Mouse (Mus musculus): ENCODE results near the gene Sema6d.

Sema6d gene

DNA sequence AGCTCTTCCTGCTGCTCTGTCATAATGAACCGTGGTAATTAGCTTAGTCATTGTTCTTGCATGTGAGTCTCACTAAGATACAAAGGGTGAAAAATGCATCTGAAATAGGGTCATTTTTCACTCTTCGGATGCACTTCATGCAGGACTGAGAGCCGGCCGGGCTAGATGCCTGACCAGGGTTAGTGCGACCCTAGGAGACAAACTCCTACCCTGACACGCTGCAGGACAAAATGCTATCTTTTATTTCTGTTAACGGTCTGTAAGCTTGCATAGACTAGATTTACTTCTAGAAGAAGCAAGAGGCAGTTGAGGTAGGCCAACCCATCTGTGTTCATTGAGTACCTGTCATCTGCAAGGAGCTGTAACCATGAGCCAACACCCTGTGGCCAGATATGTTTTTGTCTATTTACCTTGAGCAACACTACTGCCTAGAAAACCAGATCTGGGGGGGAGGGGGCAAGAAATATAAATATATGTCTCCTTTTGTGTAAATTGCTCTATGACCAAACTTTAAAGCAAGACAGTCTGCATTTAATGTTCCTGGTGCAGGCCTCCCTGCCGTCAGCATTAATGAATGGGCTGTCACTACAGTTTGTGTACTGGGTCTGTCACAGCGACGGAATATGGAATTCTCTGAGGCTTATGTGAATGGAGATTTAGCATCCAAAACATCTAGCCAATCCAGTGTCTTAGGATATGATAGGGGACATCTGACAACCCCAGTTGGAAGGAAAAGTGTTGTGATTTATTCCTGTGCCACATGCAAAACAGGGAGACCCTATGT, 523.1 kb downstream of the Sema6d start:
- no peak for DNase-seq (ENCODE audit: extremely low spot score)

DNA sequence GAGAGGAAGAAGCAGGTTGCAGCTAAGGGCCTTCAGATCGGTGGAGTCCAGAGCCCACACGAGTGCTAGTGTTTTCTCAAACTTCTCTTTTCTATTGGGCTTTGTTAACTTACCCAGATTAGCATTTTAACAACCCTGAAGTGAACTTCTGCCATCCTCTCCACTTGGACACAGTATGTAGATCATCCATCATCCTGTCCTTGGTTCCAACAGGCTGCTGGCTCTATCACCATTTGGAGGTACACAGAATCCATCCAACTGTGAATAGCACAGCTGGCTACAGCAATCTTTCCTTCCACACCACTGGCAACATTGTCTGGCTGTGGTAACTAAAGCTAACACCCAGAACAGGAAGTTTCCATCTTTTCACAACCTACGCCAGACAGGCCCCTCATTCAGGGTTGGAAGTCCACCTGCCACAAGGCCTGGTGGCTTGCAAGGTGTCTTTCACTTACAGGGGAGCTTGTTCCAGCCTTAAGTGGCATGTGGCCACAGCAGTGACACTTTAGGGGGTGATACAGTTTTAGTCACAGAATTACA, 524.0 kb downstream of the Sema6d start:
- DNase-seq (ENCODE audit: extremely low spot score), result no peak

DNA sequence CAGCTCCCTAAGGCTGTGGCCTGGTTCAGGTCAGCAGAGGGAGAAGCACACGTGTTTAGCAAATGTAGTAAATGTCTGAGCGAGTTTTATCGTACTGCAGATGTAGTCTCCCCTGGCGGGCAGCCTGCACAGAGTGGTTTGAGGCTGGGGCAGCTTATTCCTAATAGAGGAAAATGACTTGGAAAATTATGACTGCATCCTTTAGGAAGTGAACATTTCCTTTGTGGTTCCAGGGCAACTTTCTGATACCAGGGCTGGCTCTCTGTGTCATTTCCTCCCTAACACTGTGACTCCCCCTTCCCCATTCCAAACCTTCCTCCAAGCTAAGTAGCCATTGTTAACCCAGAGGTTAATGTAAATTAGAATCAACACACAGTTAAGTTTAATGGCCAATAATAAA, 527.0 kb downstream of the Sema6d start:
- DNase-seq (ENCODE audit: extremely low spot score), result no peak

GRCm38 (mm10) chr2:124617440-124617839, 527.7 kb downstream of the Sema6d start:
- DNase-seq (ENCODE audit: extremely low spot score), result no peak

GRCm38 (mm10) chr2:124618091-124618490, 528.3 kb downstream of the Sema6d start:
- DNase-seq (ENCODE audit: extremely low spot score), result no peak

DNA sequence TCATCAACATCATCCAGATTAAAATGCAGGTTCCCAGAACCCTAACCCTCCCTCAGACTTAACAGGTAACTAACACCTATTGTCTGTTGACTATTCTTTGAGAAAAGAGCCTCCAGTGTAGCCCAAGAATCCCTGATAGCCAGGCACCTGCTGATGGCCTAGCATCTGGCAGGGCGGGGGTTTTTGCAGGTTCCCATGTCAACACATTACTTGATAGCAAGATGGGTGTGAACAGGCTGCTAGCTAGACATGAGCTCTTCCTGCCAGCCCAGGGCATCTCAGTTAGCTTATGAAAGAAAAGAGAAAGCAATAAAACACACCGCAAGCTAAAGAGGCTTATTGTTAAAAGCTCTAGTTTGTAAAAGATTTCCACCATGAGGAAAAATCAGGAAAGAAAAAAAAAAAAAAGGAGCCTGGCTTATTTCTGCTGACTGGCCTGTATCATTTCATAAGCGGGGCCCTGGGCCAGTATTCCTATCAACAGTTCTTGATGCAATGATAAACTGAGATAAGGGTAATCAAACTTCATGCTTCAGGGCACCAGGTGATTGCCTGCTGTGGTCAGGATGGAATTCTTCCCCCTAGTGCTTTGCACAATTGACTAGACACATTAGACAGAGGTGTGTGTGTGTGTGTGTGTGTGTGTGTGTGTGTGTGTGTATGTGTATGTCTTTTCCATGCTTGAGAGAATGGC, 528.9 kb downstream of the Sema6d start:
- DNase-seq (ENCODE audit: extremely low spot score), result no peak

GRCm38 (mm10) chr2:124620470-124620869, 530.7 kb downstream of the Sema6d start:
- no peak for DNase-seq (ENCODE audit: extremely low spot score)

- no peak for DNase-seq (ENCODE audit: extremely low spot score)
These were observed 532.3 kb downstream of the Sema6d start for GRCm38 (mm10) chr2:124621972-124622621.

DNA sequence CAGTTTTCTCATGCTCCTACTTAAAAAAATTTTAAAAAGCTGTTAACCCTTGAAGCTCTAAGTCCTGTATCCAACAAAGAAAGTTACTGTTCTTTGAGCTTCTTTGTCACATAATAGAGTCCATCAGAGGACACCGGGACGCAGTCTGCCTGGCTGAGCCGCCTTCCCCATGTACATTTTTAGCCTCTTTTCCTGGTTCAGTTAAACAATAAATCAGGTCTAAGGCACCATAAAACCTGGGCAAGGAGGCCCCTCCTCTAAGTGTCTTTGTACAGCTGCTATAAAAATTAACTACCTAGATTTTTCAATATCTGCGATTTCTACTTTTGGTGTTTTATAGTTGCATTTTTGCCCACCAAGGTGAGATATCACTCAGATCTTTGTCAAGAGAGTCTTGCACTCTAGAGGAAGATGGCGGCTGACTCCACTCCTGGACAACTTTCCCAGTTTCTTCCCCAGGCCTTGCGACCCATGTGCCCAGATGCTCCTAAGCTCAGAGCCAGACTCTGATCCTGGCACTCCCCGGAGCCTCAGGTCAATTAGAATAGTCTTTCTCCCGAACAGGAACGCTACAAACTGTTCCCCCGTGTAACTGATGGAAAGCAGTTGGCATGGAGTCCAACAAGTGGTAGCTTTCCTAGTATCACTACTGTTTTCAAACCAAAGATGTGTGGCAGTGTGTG, 534.6 kb downstream of the Sema6d start:
- no peak for DNase-seq (ENCODE audit: extremely low spot score)

DNA sequence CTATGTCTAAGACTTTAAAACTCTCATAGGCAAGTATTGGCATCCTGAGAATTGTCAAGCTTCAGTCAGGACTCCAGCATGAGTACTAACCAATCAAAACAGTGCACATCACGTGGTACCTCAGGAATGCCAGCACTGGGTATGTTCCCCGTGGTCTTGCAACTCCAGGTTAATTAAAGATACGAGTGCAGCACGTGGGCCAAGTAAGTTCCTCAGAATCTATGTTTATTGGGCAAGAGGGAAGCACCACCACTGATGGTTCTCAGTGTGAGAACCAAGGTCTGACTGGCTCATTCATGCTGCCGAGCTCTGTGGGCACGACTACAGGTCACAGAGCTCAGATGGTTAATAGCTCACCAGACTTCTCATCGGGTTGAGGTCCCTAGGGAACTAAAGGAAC, 536.7 kb downstream of the Sema6d start:
- DNase-seq (ENCODE audit: extremely low spot score), result no peak

DNA sequence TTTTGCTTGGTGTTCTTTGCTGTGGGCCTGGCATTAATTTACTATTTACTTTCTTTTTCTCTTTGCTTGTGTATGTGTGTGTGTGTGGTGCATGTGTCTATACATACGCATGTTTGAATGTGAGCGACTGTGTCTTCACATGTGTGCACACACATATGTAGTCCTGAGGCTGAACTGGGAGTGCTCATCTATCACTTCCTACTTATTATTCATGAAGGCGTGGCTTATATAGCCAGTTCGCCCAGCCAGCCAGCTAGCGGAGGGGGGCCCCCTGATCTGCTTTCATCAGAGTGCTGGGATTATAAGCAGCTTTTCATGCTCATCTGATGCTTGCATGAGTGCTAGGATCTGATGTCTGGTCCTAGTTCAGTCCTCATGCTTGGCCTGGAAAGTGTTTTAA, 537.9 kb downstream of the Sema6d start:
- DNase-seq (ENCODE audit: extremely low spot score), result no peak

- no peak for DNase-seq (ENCODE audit: extremely low spot score)
These were observed 538.9 kb downstream of the Sema6d start for GRCm38 (mm10) chr2:124628701-124629100.

- DNase-seq (ENCODE audit: extremely low spot score), result no peak
These were observed 544.7 kb downstream of the Sema6d start for GRCm38 (mm10) chr2:124634400-124634998.

GRCm38 (mm10) chr2:124635271-124635865, 545.6 kb downstream of the Sema6d start:
- DNase-seq (ENCODE audit: extremely low spot score), result no peak

DNA sequence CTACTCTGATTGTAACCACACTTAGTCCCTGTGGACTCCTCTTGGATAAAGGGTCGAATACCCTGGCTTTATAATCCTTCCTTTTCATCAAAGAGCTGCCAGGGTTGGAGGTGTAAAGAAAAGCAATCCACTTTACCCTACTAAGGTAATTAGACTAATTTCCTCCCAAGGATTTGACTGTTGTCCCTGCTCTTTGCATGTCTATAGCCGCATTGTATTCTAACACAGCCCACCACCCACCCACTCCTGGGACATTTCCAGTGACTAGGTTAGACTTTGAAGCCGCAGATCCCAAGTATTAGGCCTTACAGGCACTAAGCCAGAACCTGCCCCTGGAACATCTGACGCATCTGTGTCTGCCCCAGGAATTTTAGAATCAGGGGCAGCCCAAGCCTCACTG, 547.3 kb downstream of the Sema6d start:
- DNase-seq (ENCODE audit: extremely low spot score), result no peak

GRCm38 (mm10) chr2:124639221-124639963, 549.6 kb downstream of the Sema6d start:
- DNase-seq (ENCODE audit: extremely low spot score), result no peak

DNA sequence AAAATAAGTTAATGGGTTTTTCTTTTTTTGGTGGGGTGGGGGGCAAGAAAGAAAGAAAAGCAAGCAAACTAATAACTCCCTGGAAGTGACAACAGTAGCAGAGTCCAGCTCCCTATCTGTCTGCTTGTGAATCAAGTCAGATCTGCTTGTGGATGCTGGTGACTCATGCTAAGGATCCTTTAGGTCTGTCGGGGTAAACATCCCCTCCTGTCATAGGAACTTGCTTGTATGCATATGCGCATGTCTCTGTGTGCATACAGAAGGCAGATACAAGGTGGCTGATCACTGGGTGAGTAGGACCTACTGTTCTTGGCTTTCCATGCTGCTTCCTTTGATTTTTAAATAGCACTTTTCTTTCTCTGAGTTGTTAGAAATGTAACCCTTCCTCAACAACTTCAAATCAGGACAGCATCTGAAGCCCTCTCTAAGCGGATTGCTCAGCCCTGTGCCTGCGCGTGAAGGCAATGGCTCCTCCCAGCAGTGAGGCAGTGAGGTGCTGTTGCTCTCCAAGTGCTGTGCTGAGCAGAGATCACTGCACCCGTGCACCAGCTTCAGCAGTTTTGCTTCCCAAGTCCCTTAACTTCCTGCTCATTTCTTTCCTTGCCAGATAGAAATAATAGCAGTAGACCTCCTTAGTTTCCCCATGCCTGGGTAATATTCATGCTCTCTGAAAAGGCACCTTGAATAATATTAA, 550.9 kb downstream of the Sema6d start:
- no peak for DNase-seq (ENCODE audit: extremely low spot score)

DNA sequence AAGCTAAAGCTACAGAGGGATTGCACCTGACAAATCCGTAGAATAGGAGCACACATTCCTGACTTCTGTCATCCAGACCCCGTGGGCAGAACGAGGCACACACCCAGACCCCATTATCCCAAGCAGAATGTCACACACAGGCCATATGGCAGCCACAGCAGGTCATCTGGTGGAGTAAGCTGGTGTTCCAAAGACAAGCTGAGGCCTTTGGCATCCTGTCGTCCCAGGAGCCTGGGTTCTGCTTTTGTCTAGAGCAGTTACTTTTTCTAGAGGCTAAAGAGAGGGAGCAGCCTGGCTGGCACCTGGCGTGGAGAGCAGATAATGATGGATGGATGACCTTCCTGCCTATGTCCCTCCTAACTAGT, 551.4 kb downstream of the Sema6d start:
- no peak for DNase-seq (ENCODE audit: extremely low spot score)

- no peak for DNase-seq (ENCODE audit: extremely low spot score)
These were observed 552.4 kb downstream of the Sema6d start for GRCm38 (mm10) chr2:124642131-124642530.

- DNase-seq (ENCODE audit: extremely low spot score), result no peak
These were observed 560.8 kb downstream of the Sema6d start for GRCm38 (mm10) chr2:124650609-124651008.
